Mouse (Mus musculus): ENCODE measurements around the gene Tpst2. TPM values are rescaled to one million over a fixed set of nuclear protein-coding genes. Genes with fewer than 3 reads are reported as not detected.

Tpst2 gene
- polyA plus RNA-seq, 1 experiment, result 25.8 TPM

GRCm38 (mm10) chr5:112289819-112290535 lies 13.5 kb downstream of the Tpst2 start:
- no peak for TF ChIP-seq EP300 (IDR thresholded peaks at IDR 0.05; ENCODE audit: insufficient read depth, low read depth, low read length)
- Histone ChIP-seq H3K4me3 (ENCODE audit: low read depth, low read length) (no peak overlapping the region), H3K27ac (ENCODE audit: insufficient read depth, low read length) (no peak overlapping the region), H3K9me3 (replicated peaks; ENCODE audit: control insufficient read depth, insufficient read depth, low read length, poor library complexity, severe bottlenecking) (no peaks in the 10 kb centered on the region), H3K9ac (ENCODE audit: low read depth, poor library complexity, severe bottlenecking) (no peak overlapping the region), H3K4me1 (ENCODE audit: control insufficient read depth, insufficient read depth, low read length) (peaks cover 22% of the 10 kb centered on the region), H3K27me3 (ENCODE audit: control insufficient read depth, insufficient read depth, low read length, poor library complexity, severe bottlenecking) (no peaks in the 10 kb centered on the region), H3K36me3 (ENCODE audit: control insufficient read depth, insufficient read depth, low read length, poor library complexity, severe bottlenecking) (no peaks in the 10 kb centered on the region)

DNA sequence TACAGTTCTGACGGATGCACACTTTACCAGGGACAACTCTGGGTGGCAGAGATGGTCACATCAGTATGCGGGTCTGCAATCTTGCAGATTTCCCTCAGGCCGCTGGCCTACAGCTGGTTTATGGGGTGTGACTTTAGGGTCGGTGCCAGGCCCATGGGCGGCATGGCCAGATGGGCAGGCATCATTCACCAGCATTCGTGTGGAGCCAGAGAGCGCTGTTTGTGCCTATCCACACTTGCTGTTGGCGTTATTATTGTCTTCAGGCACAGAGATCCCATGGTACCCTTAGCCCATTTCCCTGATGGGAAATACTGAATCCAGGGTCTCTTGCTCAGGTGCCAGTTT lies 14.0 kb downstream of the Tpst2 start:
- no peaks in the 10 kb centered on the region for H3K9me3 ChIP-seq (replicated peaks; ENCODE audit: control insufficient read depth, insufficient read depth, low read length, poor library complexity, severe bottlenecking)
- H3K27me3 ChIP-seq (ENCODE audit: control insufficient read depth, insufficient read depth, low read length, poor library complexity, severe bottlenecking), result no peaks in the 10 kb centered on the region
- no peak overlapping the region for H3K4me3 ChIP-seq (ENCODE audit: low read depth, low read length)
- no peak for TF ChIP-seq EP300 (IDR thresholded peaks at IDR 0.05; ENCODE audit: insufficient read depth, low read depth, low read length)
- no peak for TF ChIP-seq POLR2A (IDR thresholded peaks at IDR 0.05; ENCODE audit: insufficient read depth, low read length)
- TF ChIP-seq CTCF (IDR thresholded peaks at IDR 0.05; ENCODE audit: low read depth, low read length), result no peak
- no peak overlapping the region for H3K9ac ChIP-seq (ENCODE audit: low read depth, poor library complexity, severe bottlenecking)
- H3K27ac ChIP-seq (ENCODE audit: insufficient read depth, low read length), result no peak overlapping the region
- H3K4me1 ChIP-seq (ENCODE audit: control insufficient read depth, insufficient read depth, low read length), result peaks cover 22% of the 10 kb centered on the region
- no peaks in the 10 kb centered on the region for H3K36me3 ChIP-seq (ENCODE audit: control insufficient read depth, insufficient read depth, low read length, poor library complexity, severe bottlenecking)

- H3K4me3 ChIP-seq (ENCODE audit: low read depth, low read length), result no peak overlapping the region
- H3K27me3 ChIP-seq (ENCODE audit: control insufficient read depth, insufficient read depth, low read length, poor library complexity, severe bottlenecking), result no peaks in the 10 kb centered on the region
- no peaks in the 10 kb centered on the region for H3K36me3 ChIP-seq (ENCODE audit: control insufficient read depth, insufficient read depth, low read length, poor library complexity, severe bottlenecking)
- peaks cover 19% of the 10 kb centered on the region for H3K4me1 ChIP-seq (ENCODE audit: control insufficient read depth, insufficient read depth, low read length)
- no peak overlapping the region for H3K9ac ChIP-seq (ENCODE audit: low read depth, poor library complexity, severe bottlenecking)
- H3K27ac ChIP-seq (ENCODE audit: insufficient read depth, low read length), result no peak overlapping the region
- TF ChIP-seq EP300 (IDR thresholded peaks at IDR 0.05; ENCODE audit: insufficient read depth, low read depth, low read length) (no peak), POLR2A (IDR thresholded peaks at IDR 0.05; ENCODE audit: insufficient read depth, low read length) (no peak), CTCF (IDR thresholded peaks at IDR 0.05; ENCODE audit: low read depth, low read length) (no peak)
- no peaks in the 10 kb centered on the region for H3K9me3 ChIP-seq (replicated peaks; ENCODE audit: control insufficient read depth, insufficient read depth, low read length, poor library complexity, severe bottlenecking)
Observed at GRCm38 (mm10) chr5:112291866-112292265, 15.4 kb downstream of the Tpst2 start.

GRCm38 (mm10) chr5:112292343-112292980 lies 16.0 kb downstream of the Tpst2 start:
- Histone ChIP-seq H3K27me3 (ENCODE audit: control insufficient read depth, insufficient read depth, low read length, poor library complexity, severe bottlenecking) (no peaks in the 10 kb centered on the region), H3K27ac (ENCODE audit: insufficient read depth, low read length) (no peak overlapping the region), H3K4me1 (ENCODE audit: control insufficient read depth, insufficient read depth, low read length) (peaks cover 19% of the 10 kb centered on the region), H3K36me3 (ENCODE audit: control insufficient read depth, insufficient read depth, low read length, poor library complexity, severe bottlenecking) (no peaks in the 10 kb centered on the region), H3K9me3 (replicated peaks; ENCODE audit: control insufficient read depth, insufficient read depth, low read length, poor library complexity, severe bottlenecking) (no peaks in the 10 kb centered on the region), H3K4me3 (ENCODE audit: low read depth, low read length) (no peak overlapping the region), H3K9ac (ENCODE audit: low read depth, poor library complexity, severe bottlenecking) (no peak overlapping the region)
- TF ChIP-seq POLR2A (IDR thresholded peaks at IDR 0.05; ENCODE audit: insufficient read depth, low read length), result no peak
- TF ChIP-seq CTCF (IDR thresholded peaks at IDR 0.05; ENCODE audit: low read depth, low read length), result no peak
- no peak for TF ChIP-seq EP300 (IDR thresholded peaks at IDR 0.05; ENCODE audit: insufficient read depth, low read depth, low read length)

DNA sequence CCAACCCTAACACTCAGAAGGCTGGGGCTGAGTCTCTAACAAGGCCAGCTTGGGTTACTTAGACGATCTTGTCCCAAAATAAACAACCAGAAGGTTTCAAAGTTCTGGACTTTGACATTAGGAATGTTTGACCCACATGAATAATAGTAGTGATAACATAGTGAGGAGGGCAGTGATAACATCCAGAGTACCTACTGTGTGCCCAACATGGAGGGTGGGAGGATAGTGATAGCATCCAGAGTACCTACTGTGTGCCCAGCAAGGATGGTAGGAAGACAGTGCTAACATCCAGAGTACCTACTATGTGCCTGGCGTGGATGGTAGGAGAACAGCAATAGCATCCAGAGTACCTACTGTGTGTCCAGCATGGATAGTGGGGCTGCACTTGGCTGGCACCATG lies 17.3 kb downstream of the Tpst2 start:
- no peak overlapping the region for H3K4me3 ChIP-seq (ENCODE audit: low read depth, low read length)
- H3K27ac ChIP-seq (ENCODE audit: insufficient read depth, low read length), result no peak overlapping the region
- H3K9ac ChIP-seq (ENCODE audit: low read depth, poor library complexity, severe bottlenecking), result no peak overlapping the region
- H3K9me3 ChIP-seq (replicated peaks; ENCODE audit: control insufficient read depth, insufficient read depth, low read length, poor library complexity, severe bottlenecking), result no peaks in the 10 kb centered on the region
- H3K27me3 ChIP-seq (ENCODE audit: control insufficient read depth, insufficient read depth, low read length, poor library complexity, severe bottlenecking), result no peaks in the 10 kb centered on the region
- TF ChIP-seq CTCF (IDR thresholded peaks at IDR 0.05; ENCODE audit: low read depth, low read length), result no peak
- TF ChIP-seq EP300 (IDR thresholded peaks at IDR 0.05; ENCODE audit: insufficient read depth, low read depth, low read length), result no peak
- TF ChIP-seq POLR2A (IDR thresholded peaks at IDR 0.05; ENCODE audit: insufficient read depth, low read length), result no peak
- peaks cover 14% of the 10 kb centered on the region for H3K4me1 ChIP-seq (ENCODE audit: control insufficient read depth, insufficient read depth, low read length)
- no peaks in the 10 kb centered on the region for H3K36me3 ChIP-seq (ENCODE audit: control insufficient read depth, insufficient read depth, low read length, poor library complexity, severe bottlenecking)

DNA sequence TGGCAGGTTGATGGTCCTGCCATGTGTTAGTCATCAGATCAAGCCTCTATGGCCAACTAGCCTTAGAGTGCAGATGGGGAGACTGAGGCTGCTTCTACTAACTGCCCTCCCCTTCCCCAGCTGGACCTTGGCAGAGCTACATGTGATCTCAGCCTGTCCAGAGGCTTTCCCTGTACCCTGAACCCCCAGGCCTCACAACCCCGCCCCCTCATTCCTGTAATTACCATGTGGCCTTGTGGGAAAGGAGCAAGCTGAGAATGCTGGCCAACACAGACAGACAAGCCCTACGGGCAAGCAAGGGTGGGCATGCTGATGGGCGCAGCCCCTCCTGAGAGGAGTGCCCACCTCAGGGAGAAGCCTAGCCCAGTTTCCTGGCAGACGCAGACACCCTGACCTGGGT lies 18.2 kb downstream of the Tpst2 start:
- no peak overlapping the region for H3K9ac ChIP-seq (ENCODE audit: low read depth, poor library complexity, severe bottlenecking)
- H3K9me3 ChIP-seq (replicated peaks; ENCODE audit: control insufficient read depth, insufficient read depth, low read length, poor library complexity, severe bottlenecking), result no peaks in the 10 kb centered on the region
- no peak overlapping the region for H3K4me3 ChIP-seq (ENCODE audit: low read depth, low read length)
- H3K36me3 ChIP-seq (ENCODE audit: control insufficient read depth, insufficient read depth, low read length, poor library complexity, severe bottlenecking), result no peaks in the 10 kb centered on the region
- no peaks in the 10 kb centered on the region for H3K27me3 ChIP-seq (ENCODE audit: control insufficient read depth, insufficient read depth, low read length, poor library complexity, severe bottlenecking)
- no peak for TF ChIP-seq POLR2A (IDR thresholded peaks at IDR 0.05; ENCODE audit: insufficient read depth, low read length)
- TF ChIP-seq CTCF (IDR thresholded peaks at IDR 0.05; ENCODE audit: low read depth, low read length), result no peak
- no peak for TF ChIP-seq EP300 (IDR thresholded peaks at IDR 0.05; ENCODE audit: insufficient read depth, low read depth, low read length)
- H3K4me1 ChIP-seq (ENCODE audit: control insufficient read depth, insufficient read depth, low read length), result peaks cover 16% of the 10 kb centered on the region
- no peak overlapping the region for H3K27ac ChIP-seq (ENCODE audit: insufficient read depth, low read length)

All from ES-Bruce4 (cell line).